Mouse (Mus musculus) spleen, embryonic (tissue): ENCODE results near the gene Phf11d.
"Not testable (repeated sequence)": the region's sequence is repeated elsewhere in the genome, so short reads cannot be mapped to it uniquely, and the experiment has no call there.

Experiments used
- CTCF ChIA-PET: fragments of 350-600 bp; sonication (Branson Sonifier 250); formaldehyde crosslinking; loops from one replicate; lab custom pipeline; 2022; lab: Charles Lee

The Phf11d gene

GRCm38 (mm10) chr14:59365244-59365644, at the start of gene Phf11d:
Phf11d (minus strand) TSS chr14:59365470.
- CTCF ChIA-PET, result interaction anchor here (0.6 kb wide), 1 partner anchor 47 kb away, joined by 3 read pairs; no protein-coding TSS in a partner anchor

- CTCF ChIA-PET, result not testable (repeated sequence)
These were observed 49.7 kb upstream of the Phf11d start for GRCm38 (mm10) chr14:59414979-59415378.

GRCm38 (mm10) chr14:59396999-59397398, 31.7 kb upstream of the Phf11d start:
- CTCF ChIA-PET, result no interaction called here

GRCm38 (mm10) chr14:59395281-59395680, 30.0 kb upstream of the Phf11d start, which contains the start of gene Phf11c:
Phf11c (minus strand) TSS chr14:59395381.
- CTCF ChIA-PET, result no interaction called here

- CTCF ChIA-PET, result not testable (repeated sequence)
These were observed 24.9 kb upstream of the Phf11d start for GRCm38 (mm10) chr14:59390181-59390580.

GRCm38 (mm10) chr14:59389532-59389931, 24.3 kb upstream of the Phf11d start:
- CTCF ChIA-PET, result no interaction called here

- CTCF ChIA-PET, result interaction anchor here (0.7 kb wide), 1 partner anchor 163 kb away, joined by 4 read pairs; no protein-coding TSS in a partner anchor
These were observed 5.2 kb upstream of the Phf11d start for GRCm38 (mm10) chr14:59370348-59371068.

GRCm38 (mm10) chr14:59366386-59367105, 1.3 kb upstream of the Phf11d start:
- CTCF ChIA-PET, result no interaction called here

GRCm38 (mm10) chr14:59341189-59341588, 24.1 kb downstream of the Phf11d start, which contains the start of gene Phf11b:
Phf11b (minus strand) TSS chr14:59341351.
- CTCF ChIA-PET, result interaction anchor here (0.6 kb wide), 1 partner anchor 103 kb away, joined by 3 read pairs; no protein-coding TSS in a partner anchor

GRCm38 (mm10) chr14:59339541-59339940, 25.7 kb downstream of the Phf11d start:
- CTCF ChIA-PET, result no interaction called here

GRCm38 (mm10) chr14:59336056-59336455, 29.2 kb downstream of the Phf11d start:
- CTCF ChIA-PET, result not testable (repeated sequence)

- CTCF ChIA-PET, result not testable (repeated sequence)
These were observed 34.8 kb downstream of the Phf11d start for GRCm38 (mm10) chr14:59330499-59330898.

GRCm38 (mm10) chr14:59319970-59320369, 45.3 kb downstream of the Phf11d start:
- CTCF ChIA-PET, result not testable (repeated sequence)

GRCm38 (mm10) chr14:59319036-59319435, 46.2 kb downstream of the Phf11d start:
- CTCF ChIA-PET, result not testable (repeated sequence)
